Mouse (Mus musculus) stomach, embryonic 15.5 days (tissue): ENCODE data around the gene Tomt. TPM values are rescaled to one million over a fixed set of nuclear protein-coding genes. Genes with fewer than 3 reads are reported as not detected.
"Not testable (repeated sequence)": the region's sequence is repeated elsewhere in the genome, so short reads cannot be mapped to it uniquely, and the experiment has no call there.

Experiments
- ATAC-seq: fragments of 200-750 bp; cut with Nextera tagmentation; 2 replicates; pipeline ENCODE4 v1.8.0; 2017; ENCODE audit warnings: low read depth, moderate number of reproducible peaks, moderate TSS enrichment; ENCODE audit not compliant: insufficient read depth, low FRiP score
- H3K27ac ChIP-seq: fragments of 300-500 bp; sonication (generic); 2 replicates; pipeline ENCODE4 v1.5.1; 2015; ENCODE audit warnings: mild to moderate bottlenecking, inconsistent platforms
- H3K27me3 ChIP-seq: fragments of 300-500 bp; sonication (generic); replicated peaks from 2 replicates; pipeline ENCODE4 v1.6.1; 2015; ENCODE audit warnings: inconsistent platforms
- H3K36me3 ChIP-seq: fragments of 300-500 bp; sonication (generic); 2 replicates; pipeline ENCODE4 v1.6.1; 2015; ENCODE audit warnings: inconsistent platforms
- H3K4me1 ChIP-seq: fragments of 300-500 bp; sonication (generic); 2 replicates; pipeline ENCODE4 v1.6.1; 2015; ENCODE audit warnings: inconsistent platforms
- H3K4me2 ChIP-seq: fragments of 300-500 bp; sonication (generic); 2 replicates; pipeline ENCODE4 v1.6.1; 2015; ENCODE audit warnings: mild to moderate bottlenecking, inconsistent platforms
- H3K4me3 ChIP-seq: fragments of 300-500 bp; sonication (generic); replicated peaks from 2 replicates; pipeline ENCODE4 v1.5.1; 2015; ENCODE audit warnings: inconsistent platforms
- H3K9ac ChIP-seq: fragments of 300-500 bp; sonication (generic); 2 replicates; pipeline ENCODE4 v1.6.1; 2015; ENCODE audit warnings: inconsistent platforms
- H3K9me3 ChIP-seq: fragments of 300-500 bp; sonication (generic); 2 replicates; pipeline ENCODE4 v1.6.1; 2016; ENCODE audit warnings: inconsistent platforms
- WGBS: fragments of 180-500 bp; shearing (Covaris S2); methylation state at CpG from one replicate; pipeline ENCODE4 v1.1.7; 2015; 5-methylcytosine and 5-hydroxymethylcytosine counted together
- polyA plus RNA-seq: library from polyadenylated mRNA; unstranded; fragments of >200 nt; fragmentation: Nextera tagmentation; extraction: Ambion mirVana; gene quantifications from 2 replicates; pipeline ENCODE4 v1.2.1, GENCODE M21; 2015

Tomt gene
- 0.15 and 0.26 TPM in 2 replicates for polyA plus RNA-seq

DNA sequence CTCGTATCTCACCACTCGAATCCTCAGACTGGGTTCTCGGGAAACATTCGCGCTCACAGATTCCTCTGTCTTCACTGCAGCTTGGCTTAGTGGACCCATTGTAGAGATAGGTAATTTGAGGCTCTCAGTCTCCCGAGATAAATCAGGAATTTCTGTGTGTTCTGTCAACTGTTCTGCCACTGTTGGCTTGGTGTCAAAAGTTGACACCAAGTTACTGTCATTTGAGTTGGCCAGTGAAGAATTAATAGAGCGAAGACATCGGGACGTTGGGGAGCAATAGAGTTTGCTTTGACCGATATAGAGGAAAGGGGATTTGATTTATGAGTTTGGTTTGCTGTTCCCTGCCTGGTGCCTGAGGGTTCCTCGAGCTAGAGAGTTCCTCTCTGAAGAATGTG is at the start of gene Tomt:
TSS of gene Tomt (minus strand) at position 73 of the 395 bp plus-strand sequence.
- peak within 1 kb of the TSS; percentile 80 for H3K4me3 ChIP-seq
- no peak for ATAC-seq
- H3K4me2 ChIP-seq: peak within 1 kb of the TSS; percentile 72
- peak within 1 kb of the TSS; percentile 96 for H3K27ac ChIP-seq
- peak within 1 kb of the TSS; percentile 86 for H3K9ac ChIP-seq
- peaks cover 8% of the 10 kb centered on the region for H3K4me1 ChIP-seq
- no peaks in the 10 kb centered on the region for H3K27me3 ChIP-seq
- H3K36me3 ChIP-seq: peaks cover 19% of the 10 kb centered on the region
- 8% methylated on average over 11 of the region's 11 CpGs for WGBS
- no peaks in the 10 kb centered on the region for H3K9me3 ChIP-seq

DNA sequence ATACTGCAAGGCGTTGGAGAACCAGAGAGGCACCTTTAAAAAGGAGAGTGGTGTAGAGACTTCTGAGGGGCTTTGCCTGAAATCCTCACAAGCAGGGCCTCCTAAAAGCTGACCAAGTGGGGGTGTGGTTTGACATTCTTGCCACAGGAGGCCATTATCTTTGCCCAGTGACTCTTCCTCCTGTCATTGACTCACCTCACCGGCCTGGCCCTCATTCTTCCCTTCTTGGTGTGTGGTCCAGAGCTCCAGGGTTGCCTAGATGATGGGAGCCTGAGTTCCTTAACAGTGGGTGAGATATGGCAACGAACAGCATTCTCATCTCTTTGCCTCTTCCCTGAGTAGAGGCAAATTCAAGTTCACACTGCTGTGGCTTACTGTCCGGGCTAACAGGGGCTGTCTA is 49.7 kb upstream of the Tomt start:
- no peak for ATAC-seq
- Histone ChIP-seq H3K4me1 (no peaks in the 10 kb centered on the region), H3K9ac (no peak overlapping the region), H3K4me2 (no peak overlapping the region), H3K27me3 (no peaks in the 10 kb centered on the region), H3K4me3 (no peak overlapping the region), H3K9me3 (no peaks in the 10 kb centered on the region), H3K36me3 (no peaks in the 10 kb centered on the region), H3K27ac (no peak overlapping the region)
- 70% methylated on average over 4 of the region's 4 CpGs for WGBS

GRCm38 (mm10) chr7:101955276-101955675 is 49.1 kb upstream of the Tomt start:
- no peak for ATAC-seq
- Histone ChIP-seq H3K27ac (no peak overlapping the region), H3K27me3 (no peaks in the 10 kb centered on the region), H3K4me1 (no peaks in the 10 kb centered on the region), H3K36me3 (no peaks in the 10 kb centered on the region), H3K9me3 (no peaks in the 10 kb centered on the region), H3K4me2 (no peak overlapping the region), H3K9ac (no peak overlapping the region), H3K4me3 (no peak overlapping the region)
- 83% methylated on average over 2 of the region's 2 CpGs for WGBS

DNA sequence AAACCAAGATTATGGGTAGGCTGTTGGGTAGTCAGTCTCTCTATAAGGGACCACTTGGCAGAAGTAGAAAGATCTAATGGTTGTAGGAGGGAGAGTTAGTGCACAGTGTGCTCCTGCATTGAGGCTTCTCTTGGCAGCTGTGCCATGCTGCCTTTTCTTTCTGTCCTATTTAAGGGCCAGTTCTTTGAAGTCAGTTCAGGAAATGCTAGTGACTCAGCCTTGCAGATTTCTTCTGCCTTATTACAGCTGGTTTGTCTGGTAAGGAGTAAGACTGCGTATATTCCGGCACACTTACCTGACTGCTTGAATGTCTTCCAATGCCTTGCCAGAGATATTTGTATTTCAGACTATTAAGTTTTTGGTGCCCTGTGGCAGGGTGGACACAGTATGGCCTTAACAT is 48.0 kb upstream of the Tomt start:
- no peaks in the 10 kb centered on the region for H3K9me3 ChIP-seq
- H3K27me3 ChIP-seq: no peaks in the 10 kb centered on the region
- no peak overlapping the region for H3K4me3 ChIP-seq
- no peak overlapping the region for H3K9ac ChIP-seq
- no peaks in the 10 kb centered on the region for H3K36me3 ChIP-seq
- WGBS: 86% methylated on average over 2 of the region's 2 CpGs
- ATAC-seq: no peak
- no peak overlapping the region for H3K27ac ChIP-seq
- no peaks in the 10 kb centered on the region for H3K4me1 ChIP-seq
- H3K4me2 ChIP-seq: no peak overlapping the region

GRCm38 (mm10) chr7:101952098-101952497 is 45.9 kb upstream of the Tomt start:
- Histone ChIP-seq H3K27me3 (no peaks in the 10 kb centered on the region), H3K9ac (no peak overlapping the region), H3K27ac (peak overlapping the region; percentile 11; the same call in 1 of the 2 replicates), H3K4me3 (no peak overlapping the region), H3K9me3 (no peaks in the 10 kb centered on the region), H3K4me2 (no peak overlapping the region), H3K4me1 (no peaks in the 10 kb centered on the region), H3K36me3 (no peaks in the 10 kb centered on the region)
- WGBS: 38% methylated on average over 2 of the region's 2 CpGs
- no peak for ATAC-seq

- 63% methylated on average over 1 of the region's 1 CpGs for WGBS
- no peaks in the 10 kb centered on the region for H3K36me3 ChIP-seq
- H3K4me3 ChIP-seq: no peak overlapping the region
- ATAC-seq: no peak; the same call in 1 of the 2 replicates
- no peaks in the 10 kb centered on the region for H3K4me1 ChIP-seq
- no peaks in the 10 kb centered on the region for H3K27me3 ChIP-seq
- H3K27ac ChIP-seq: peak overlapping the region; percentile 51
- H3K9ac ChIP-seq: no peak overlapping the region
- no peaks in the 10 kb centered on the region for H3K9me3 ChIP-seq
- H3K4me2 ChIP-seq: no peak overlapping the region
These were observed 45.5 kb upstream of the Tomt start for GRCm38 (mm10) chr7:101951648-101952047.

DNA sequence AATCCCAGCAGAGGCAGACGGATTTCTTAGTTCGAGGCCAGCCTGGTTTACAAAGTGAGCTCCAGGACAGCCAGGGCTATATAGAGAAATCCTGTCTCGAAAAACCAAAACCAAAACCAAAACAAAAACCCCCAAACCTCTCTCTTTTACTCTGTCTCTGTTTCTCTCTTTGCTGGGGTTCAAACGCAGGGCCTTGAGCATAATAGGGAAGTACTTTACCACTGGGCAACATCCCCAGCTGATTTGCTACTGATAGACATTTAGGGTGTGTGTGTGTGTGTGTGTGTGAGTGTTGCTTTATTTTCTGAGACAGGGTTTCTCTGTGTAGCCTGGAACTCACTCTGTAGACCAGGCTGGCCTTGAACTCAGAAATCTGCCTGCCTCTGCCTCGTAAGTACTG is 42.8 kb upstream of the Tomt start:
- not testable (repeated sequence) for H3K4me2 ChIP-seq, H3K9me3 ChIP-seq, H3K4me1 ChIP-seq, H3K9ac ChIP-seq, ATAC-seq, H3K27ac ChIP-seq, H3K36me3 ChIP-seq, H3K27me3 ChIP-seq, H3K4me3 ChIP-seq
- 85% methylated on average over 5 of the region's 5 CpGs for WGBS

GRCm38 (mm10) chr7:101939758-101940157 is 33.6 kb upstream of the Tomt start:
- WGBS: 92% methylated on average over 4 of the region's 4 CpGs
- no peak overlapping the region for H3K9ac ChIP-seq
- no peak for ATAC-seq
- H3K27ac ChIP-seq: no peak overlapping the region
- no peak overlapping the region for H3K4me3 ChIP-seq
- no peaks in the 10 kb centered on the region; the same call in 1 of the 2 replicates for H3K4me1 ChIP-seq
- no peaks in the 10 kb centered on the region for H3K36me3 ChIP-seq
- H3K4me2 ChIP-seq: no peak overlapping the region
- no peaks in the 10 kb centered on the region for H3K9me3 ChIP-seq
- no peaks in the 10 kb centered on the region for H3K27me3 ChIP-seq

- 86% methylated on average over 2 of the region's 2 CpGs for WGBS
- ATAC-seq: no peak
- Histone ChIP-seq H3K4me3 (no peak overlapping the region), H3K27ac (no peak overlapping the region), H3K9ac (no peak overlapping the region), H3K27me3 (no peaks in the 10 kb centered on the region), H3K9me3 (no peaks in the 10 kb centered on the region), H3K4me2 (no peak overlapping the region), H3K4me1 (no peaks in the 10 kb centered on the region; the same call in 1 of the 2 replicates), H3K36me3 (no peaks in the 10 kb centered on the region)
These were observed 32.2 kb upstream of the Tomt start for GRCm38 (mm10) chr7:101938348-101938747.

DNA sequence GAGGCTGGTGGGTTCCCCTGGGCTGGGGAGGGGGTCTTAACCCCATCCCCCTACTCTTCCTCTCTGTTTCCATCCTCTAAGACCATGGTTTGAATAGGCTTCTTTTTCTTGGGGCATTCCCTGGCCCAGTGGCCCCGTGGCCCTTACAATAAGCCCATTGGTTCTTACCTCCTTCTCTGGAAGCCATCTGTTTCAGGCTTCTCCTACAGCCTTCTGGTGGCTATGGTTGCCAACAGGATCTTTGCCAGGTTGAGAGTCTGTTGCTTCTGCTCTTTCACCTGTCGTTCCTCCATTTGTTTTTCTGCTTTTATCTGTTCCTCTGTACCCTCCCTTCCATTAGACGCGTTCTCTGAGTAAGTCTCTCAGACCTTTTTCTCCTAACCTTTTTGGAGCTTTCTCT is 31.4 kb upstream of the Tomt start:
- no peak overlapping the region for H3K4me3 ChIP-seq
- H3K9me3 ChIP-seq: no peaks in the 10 kb centered on the region
- no peaks in the 10 kb centered on the region for H3K36me3 ChIP-seq
- H3K4me2 ChIP-seq: no peak overlapping the region
- H3K9ac ChIP-seq: no peak overlapping the region
- H3K27ac ChIP-seq: no peak overlapping the region
- 92% methylated on average over 4 of the region's 4 CpGs for WGBS
- H3K27me3 ChIP-seq: no peaks in the 10 kb centered on the region
- H3K4me1 ChIP-seq: peaks cover 3% of the 10 kb centered on the region; the same call in 1 of the 2 replicates
- ATAC-seq: no peak

DNA sequence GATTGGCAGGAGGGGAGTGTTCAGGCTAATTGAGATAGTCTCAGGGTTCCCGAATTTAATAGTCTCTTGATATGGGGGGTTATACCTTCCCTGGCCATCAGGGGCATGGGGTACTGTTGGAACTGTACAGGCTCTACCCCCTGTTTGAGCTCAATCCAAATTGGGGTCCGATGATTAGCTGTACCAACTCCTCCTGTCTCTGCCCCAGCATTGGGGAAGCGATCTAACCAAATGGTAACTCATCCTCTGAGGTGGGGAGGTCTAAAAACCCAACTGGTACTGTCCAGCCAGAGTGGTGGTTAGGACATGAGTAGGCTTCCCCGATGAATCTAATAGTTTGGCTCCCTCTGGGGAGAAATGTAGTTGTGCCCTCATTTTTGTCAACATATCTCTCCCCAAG is 30.8 kb upstream of the Tomt start:
- no peaks in the 10 kb centered on the region for H3K36me3 ChIP-seq
- no peak overlapping the region for H3K9ac ChIP-seq
- no peaks in the 10 kb centered on the region for H3K9me3 ChIP-seq
- WGBS: 94% methylated on average over 4 of the region's 4 CpGs
- no peak for ATAC-seq
- no peaks in the 10 kb centered on the region for H3K27me3 ChIP-seq
- H3K4me2 ChIP-seq: no peak overlapping the region
- no peak overlapping the region for H3K27ac ChIP-seq
- H3K4me3 ChIP-seq: no peak overlapping the region
- H3K4me1 ChIP-seq: peaks cover 6% of the 10 kb centered on the region; the same call in 1 of the 2 replicates

GRCm38 (mm10) chr7:101935957-101936356 is 29.8 kb upstream of the Tomt start:
- no peak overlapping the region for H3K4me3 ChIP-seq
- no peak overlapping the region for H3K9ac ChIP-seq
- H3K9me3 ChIP-seq: no peaks in the 10 kb centered on the region
- no peak overlapping the region for H3K27ac ChIP-seq
- no peaks in the 10 kb centered on the region for H3K36me3 ChIP-seq
- ATAC-seq: no peak
- no peaks in the 10 kb centered on the region for H3K27me3 ChIP-seq
- 93% methylated on average over 4 of the region's 4 CpGs for WGBS
- H3K4me2 ChIP-seq: no peak overlapping the region
- peaks cover 6% of the 10 kb centered on the region; the same call in 1 of the 2 replicates for H3K4me1 ChIP-seq

- peak within 1 kb of the TSS; percentile 80 for H3K9ac ChIP-seq
- H3K4me1 ChIP-seq: peaks cover 6% of the 10 kb centered on the region; the same call in 1 of the 2 replicates
- peak within 1 kb of the TSS; percentile 78 for H3K4me2 ChIP-seq
- H3K4me3 ChIP-seq: peak within 1 kb of the TSS; percentile 80
- H3K27me3 ChIP-seq: no peaks in the 10 kb centered on the region
- H3K36me3 ChIP-seq: no peaks in the 10 kb centered on the region
- under 1% methylated on average over 40 of the region's 40 CpGs for WGBS
- H3K27ac ChIP-seq: peak within 1 kb of the TSS; percentile 91
- peak; percentile 99 for ATAC-seq
- H3K9me3 ChIP-seq: no peaks in the 10 kb centered on the region
These were observed 27.6 kb upstream of the Tomt start, which contains the start of the genes Lrrc51 and Numa1 for GRCm38 (mm10) chr7:101933751-101934240. Gene Lrrc51 (minus strand): TSS chr7:101933895. Gene Numa1 (plus strand): TSS chr7:101934111.
